Mouse (Mus musculus): Measurements from ENCODE around the gene Slc7a1. TPM values are rescaled to one million over a fixed set of nuclear protein-coding genes. Genes with fewer than 3 reads are reported as not detected.

The Slc7a1 gene
- polyA plus RNA-seq, 1 experiment: 21.2 TPM

GRCm38 (mm10) chr5:148392831-148393230, 6.9 kb downstream of the Slc7a1 start:
- DNase-seq (ENCODE audit: low read depth): no peak

DNA sequence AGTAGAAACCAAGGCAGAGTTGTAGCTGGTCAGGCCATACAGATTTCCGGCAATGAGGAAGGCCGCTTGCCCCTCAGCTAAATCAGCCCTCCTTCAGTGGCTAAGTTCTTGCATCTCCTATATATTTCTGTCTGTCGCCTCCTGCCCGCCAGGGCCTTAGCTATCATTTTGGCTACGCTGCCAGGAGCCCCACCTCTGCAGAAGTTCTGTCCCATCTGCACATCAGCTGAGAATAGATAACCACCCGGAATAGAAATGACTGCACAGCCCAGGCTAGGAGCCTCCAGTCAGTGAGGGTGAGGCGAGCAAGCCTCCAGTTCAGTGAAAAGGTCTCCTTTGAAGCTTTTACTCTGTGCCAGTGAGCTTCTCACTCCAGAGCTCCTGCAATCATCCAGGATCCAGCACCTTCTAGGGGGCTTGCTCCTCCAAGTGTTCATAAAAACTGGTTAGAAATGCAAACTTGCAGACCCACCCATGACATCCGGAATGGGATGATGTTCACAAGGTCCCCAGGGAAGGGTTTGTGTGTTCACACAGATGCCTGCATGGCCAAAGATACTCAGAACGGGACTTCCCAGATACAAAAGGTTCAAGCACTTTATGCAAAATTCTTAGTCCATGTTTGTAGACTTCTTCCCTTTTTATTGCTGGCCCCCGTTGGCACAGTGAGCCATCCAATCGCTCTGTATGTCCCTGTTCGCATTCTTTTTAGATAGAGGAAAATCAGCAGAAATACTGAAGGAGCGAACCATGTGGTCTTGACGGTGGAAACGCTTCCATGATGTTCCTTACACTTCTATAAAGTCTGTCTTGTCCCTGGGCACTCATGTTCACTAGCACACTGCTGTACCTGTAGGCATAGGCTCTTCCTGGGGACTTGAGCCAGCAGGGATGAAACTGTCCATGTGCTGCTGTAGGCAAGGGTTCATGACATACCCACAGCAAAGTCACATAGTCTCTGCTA, 10.4 kb downstream of the Slc7a1 start:
- no peak for DNase-seq (ENCODE audit: low read depth)

- no peak for DNase-seq (ENCODE audit: low read depth)
Measured at GRCm38 (mm10) chr5:148388251-148389006, 11.3 kb downstream of the Slc7a1 start.

GRCm38 (mm10) chr5:148387820-148388219, 11.9 kb downstream of the Slc7a1 start:
- DNase-seq (ENCODE audit: low read depth): no peak

DNA sequence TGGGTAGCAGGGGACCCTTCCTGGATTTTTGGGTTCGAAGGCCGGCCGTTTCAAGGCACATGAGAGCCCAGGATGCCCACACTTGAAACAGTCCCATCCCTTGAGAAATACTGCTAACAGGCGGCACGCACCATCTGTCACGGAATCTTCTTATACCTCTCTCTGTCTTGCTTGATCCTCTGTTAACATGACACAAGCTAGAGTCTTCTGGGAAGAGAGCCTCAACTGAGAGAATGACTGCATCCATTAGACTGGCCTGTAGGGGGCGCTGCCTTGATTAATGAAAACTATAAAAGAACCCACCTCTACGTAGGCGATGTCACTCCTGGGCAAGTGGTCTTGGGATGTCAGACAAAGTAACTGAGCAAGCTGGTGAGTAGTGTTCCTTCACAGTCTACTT, 13.2 kb downstream of the Slc7a1 start:
- no peak for DNase-seq (ENCODE audit: low read depth)

- no peak for DNase-seq (ENCODE audit: low read depth)
Measured at GRCm38 (mm10) chr5:148384501-148385055, 15.1 kb downstream of the Slc7a1 start.

- DNase-seq (ENCODE audit: low read depth): no peak
Measured at GRCm38 (mm10) chr5:148383841-148384500, 15.7 kb downstream of the Slc7a1 start.

- DNase-seq (ENCODE audit: low read depth): no peak
Measured at GRCm38 (mm10) chr5:148381083-148381482, 18.6 kb downstream of the Slc7a1 start.

- no peak for DNase-seq (ENCODE audit: low read depth)
Measured at GRCm38 (mm10) chr5:148380246-148380504, 19.5 kb downstream of the Slc7a1 start.

DNA sequence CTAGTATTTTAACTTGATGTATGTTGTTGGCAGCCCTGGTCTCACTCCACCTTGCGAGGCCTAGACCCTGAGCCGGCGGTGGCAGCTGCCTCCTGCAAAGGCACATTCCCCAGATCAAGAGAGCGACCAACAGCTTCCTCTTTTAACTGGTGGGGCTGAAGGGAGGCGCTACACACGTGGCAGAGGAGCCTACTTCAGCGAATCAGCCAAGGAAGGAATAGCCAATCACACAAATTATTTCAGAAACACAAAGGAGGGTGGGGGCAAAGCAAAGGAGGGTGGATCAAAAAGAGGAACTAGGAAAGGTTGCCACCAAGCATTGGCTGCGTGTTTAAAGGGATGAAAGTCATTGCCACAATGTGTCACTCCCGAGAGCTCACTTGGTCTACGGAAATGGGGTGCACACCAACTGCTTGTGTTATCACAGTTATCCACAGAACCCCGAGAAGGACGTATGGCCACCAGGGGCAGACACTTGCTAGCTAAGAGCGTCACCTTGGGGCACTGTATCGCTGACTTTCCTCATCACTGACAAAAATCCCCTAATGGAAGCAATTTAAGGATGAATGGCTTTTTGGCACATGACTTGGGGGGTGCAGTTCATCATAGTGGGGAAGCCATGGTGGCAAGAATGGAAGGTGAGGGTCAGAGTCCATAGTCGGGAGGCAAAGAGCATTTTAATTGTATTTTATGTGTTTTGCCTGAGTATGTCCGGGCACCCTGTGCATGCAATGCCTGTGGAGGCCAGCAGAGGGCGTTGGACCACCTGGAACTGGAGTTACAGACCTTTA, 20.1 kb downstream of the Slc7a1 start:
- DNase-seq (ENCODE audit: low read depth): no peak

- no peak for DNase-seq (ENCODE audit: low read depth)
Measured at GRCm38 (mm10) chr5:148378707-148379106, 21.0 kb downstream of the Slc7a1 start.

DNA sequence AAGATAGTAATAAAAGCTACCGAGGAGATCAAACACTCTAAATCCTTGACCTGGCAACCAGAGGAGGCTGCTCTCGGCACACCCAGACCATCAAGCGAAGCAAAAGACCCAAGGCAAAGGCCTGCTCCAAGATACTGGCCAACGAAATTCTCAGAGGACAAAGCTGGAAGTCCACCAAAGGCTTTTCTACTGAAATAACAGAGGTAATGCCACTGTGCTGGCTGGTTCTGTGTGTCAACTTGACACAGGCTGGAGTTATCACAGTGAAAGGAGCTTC, 21.5 kb downstream of the Slc7a1 start:
- no peak for DNase-seq (ENCODE audit: low read depth)

- DNase-seq (ENCODE audit: low read depth): no peak
Measured at GRCm38 (mm10) chr5:148377439-148378231, 22.1 kb downstream of the Slc7a1 start.

DNA sequence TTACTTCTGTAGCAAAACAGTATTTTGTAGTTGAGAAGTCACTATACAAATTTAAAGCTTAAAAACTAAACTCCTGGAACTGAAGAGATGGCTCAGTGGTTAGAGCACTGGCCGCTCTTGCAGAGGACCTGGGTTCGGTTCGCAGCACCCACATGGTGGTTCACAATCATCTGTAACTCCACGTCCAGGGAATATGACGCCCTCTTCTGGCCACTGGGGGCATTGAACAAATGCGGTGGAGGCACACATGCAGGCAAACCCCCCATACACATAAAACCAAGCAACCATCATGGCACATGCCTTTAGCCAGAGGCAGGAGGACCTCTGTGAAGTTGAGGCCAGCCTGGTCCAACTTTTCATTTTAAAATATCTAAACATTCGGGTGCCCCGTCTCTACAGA, 23.3 kb downstream of the Slc7a1 start:
- DNase-seq (ENCODE audit: low read depth): no peak

DNA sequence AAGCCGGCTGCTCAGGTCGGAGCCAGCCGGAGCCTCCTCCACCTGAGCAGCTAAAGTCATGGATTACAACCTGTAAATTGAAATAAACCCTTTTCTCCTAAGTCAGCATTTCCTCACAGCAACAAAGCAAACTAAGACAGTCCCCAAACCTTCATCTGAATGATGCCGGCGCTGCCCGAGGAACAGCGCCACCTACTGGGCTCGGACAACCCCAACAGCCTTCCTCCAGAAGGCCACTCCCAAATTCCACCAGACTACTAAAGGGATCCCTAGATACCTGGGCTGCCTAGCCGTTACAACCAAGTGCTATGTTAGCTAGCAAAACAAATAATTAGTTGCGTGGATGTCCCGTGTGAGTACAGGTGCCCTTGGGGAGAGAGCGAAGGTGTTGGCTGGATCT, 24.2 kb downstream of the Slc7a1 start:
- no peak for DNase-seq (ENCODE audit: low read depth)

GRCm38 (mm10) chr5:148373092-148373685, 26.5 kb downstream of the Slc7a1 start:
- DNase-seq (ENCODE audit: low read depth): no peak

- DNase-seq (ENCODE audit: low read depth): no peak
Measured at GRCm38 (mm10) chr5:148372005-148372917, 27.4 kb downstream of the Slc7a1 start.

- DNase-seq (ENCODE audit: low read depth): no peak
Measured at GRCm38 (mm10) chr5:148371375-148371774, 28.3 kb downstream of the Slc7a1 start.

GRCm38 (mm10) chr5:148370624-148371023, 29.1 kb downstream of the Slc7a1 start:
- no peak for DNase-seq (ENCODE audit: low read depth)

Measured in gonadal fat pad, adult 2 months (tissue).